Mouse (Mus musculus) embryonic fibroblast, embryonic 13.5 days (primary cell): ENCODE results near the gene Cfap44. TPM values are rescaled to one million over a fixed set of nuclear protein-coding genes. Genes with fewer than 3 reads are reported as not detected.

Source experiments
- H3K27ac ChIP-seq: 2 replicates; pipeline ENCODE4 v1.5.1; 2012; ENCODE audit warnings: low read length, control low read depth, inconsistent platforms; ENCODE audit not compliant: insufficient read depth
- H3K4me1 ChIP-seq: 2 replicates; pipeline ENCODE4 v1.6.1; 2011; ENCODE audit warnings: low read length; ENCODE audit not compliant: control insufficient read depth, insufficient read depth
- H3K4me3 ChIP-seq: 2 replicates; pipeline ENCODE4 v1.5.1; 2011; ENCODE audit warnings: mild to moderate bottlenecking, control low read depth, low read length; ENCODE audit not compliant: insufficient read depth
- CTCF ChIP-seq: IDR thresholded peaks from 2 replicates; pipeline ENCODE4 v1.5.1; 2011; ENCODE audit warnings: mild to moderate bottlenecking, control low read depth, low read length, moderate library complexity, borderline replicate concordance; ENCODE audit not compliant: insufficient read depth
- POLR2A ChIP-seq: IDR thresholded peaks from 2 replicates; pipeline ENCODE4 v1.6.1; 2011; ENCODE audit warnings: low read depth, mild to moderate bottlenecking, control low read depth, low read length, moderate library complexity
- polyA plus RNA-seq: library from polyadenylated mRNA; stranded (reverse); fragments of >200 nt; gene quantifications from 2 replicates; pipeline ENCODE4 v1.2.4, GENCODE M21; 2011; ENCODE audit warnings: low read depth; ENCODE audit not compliant: missing spikeins, insufficient read length

Gene Cfap44
- polyA plus RNA-seq, 1 experiment, result not detected

DNA sequence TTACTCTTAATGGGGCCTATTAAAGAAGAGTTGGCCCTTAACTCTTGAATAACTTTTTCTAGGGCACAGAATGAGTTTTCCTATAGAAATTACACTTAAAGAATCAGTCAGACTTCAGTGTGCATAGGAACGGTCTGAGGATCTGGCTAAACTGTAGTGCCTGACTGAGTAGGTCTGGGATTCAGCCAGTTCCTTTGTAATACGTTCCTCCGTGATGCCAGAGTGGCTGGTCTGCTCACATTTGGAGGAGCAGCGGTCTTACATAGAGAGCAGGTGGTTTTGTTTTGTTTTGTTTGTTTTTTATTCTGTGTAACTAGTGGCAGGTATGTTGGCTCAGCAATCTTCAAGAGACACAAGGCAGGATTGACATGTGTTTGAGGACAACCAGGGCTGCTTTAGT lies 14.6 kb upstream of the Cfap44 start:
- no peak overlapping the region for H3K4me3 ChIP-seq
- TF ChIP-seq CTCF (no peak), POLR2A (no peak)
- H3K4me1 ChIP-seq, result no peaks in the 10 kb centered on the region
- H3K27ac ChIP-seq, result no peak overlapping the region

- no peaks in the 10 kb centered on the region for H3K4me1 ChIP-seq
- no peak overlapping the region for H3K4me3 ChIP-seq
- no peak overlapping the region for H3K27ac ChIP-seq
- TF ChIP-seq CTCF (no peak), POLR2A (no peak)
These were observed 13.0 kb upstream of the Cfap44 start for GRCm38 (mm10) chr16:44381578-44381977.

DNA sequence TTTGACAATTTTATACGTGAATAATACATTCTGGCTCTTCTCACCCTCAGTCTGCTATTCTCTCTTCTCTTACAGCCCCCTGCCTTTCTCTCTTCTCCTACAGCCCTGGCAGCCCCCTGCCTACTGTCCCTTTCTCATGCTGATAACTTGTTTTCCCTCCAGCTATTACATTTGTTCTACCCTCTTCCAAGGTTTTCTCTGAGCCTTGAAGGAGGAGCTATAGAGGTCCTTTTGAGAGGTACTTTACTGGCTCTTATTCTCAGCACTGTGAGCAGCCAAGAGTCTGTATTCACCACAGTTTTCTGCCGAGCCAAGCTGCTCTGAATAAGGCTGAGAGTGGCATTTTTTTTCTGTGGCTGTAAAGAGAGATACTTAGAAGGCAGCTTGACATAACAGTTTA lies 11.0 kb upstream of the Cfap44 start:
- Histone ChIP-seq H3K27ac (no peak overlapping the region), H3K4me3 (no peak overlapping the region), H3K4me1 (no peaks in the 10 kb centered on the region)
- TF ChIP-seq CTCF (no peak), POLR2A (no peak)

DNA sequence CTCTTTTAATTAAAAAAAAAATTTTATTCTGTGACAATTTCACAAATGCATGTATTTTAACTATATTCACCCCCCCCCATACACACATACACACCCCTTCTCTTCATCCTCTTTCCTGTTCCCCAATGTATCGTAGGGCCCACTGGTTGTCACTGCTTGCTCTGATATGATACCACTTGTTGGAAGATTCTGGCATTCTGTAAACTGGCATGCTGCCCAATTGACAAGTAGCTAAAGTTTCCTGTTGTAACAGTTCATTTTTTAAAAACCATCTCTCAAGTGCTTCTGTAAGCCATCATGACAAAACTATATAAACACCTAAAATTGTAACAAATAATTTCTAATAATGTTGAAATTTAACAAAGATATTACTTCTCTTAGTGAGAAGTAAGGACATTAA lies 10.3 kb upstream of the Cfap44 start:
- TF ChIP-seq POLR2A (no peak), CTCF (no peak)
- Histone ChIP-seq H3K27ac (no peak overlapping the region), H3K4me3 (no peak overlapping the region), H3K4me1 (no peaks in the 10 kb centered on the region)

GRCm38 (mm10) chr16:44391877-44392548 lies 2.6 kb upstream of the Cfap44 start:
- 0 out of 2 replicates have a peak overlapping the region, but pooled peaks have one; percentile 14 for H3K27ac ChIP-seq
- H3K4me3 ChIP-seq, result no peak overlapping the region
- no peaks in the 10 kb centered on the region for H3K4me1 ChIP-seq
- TF ChIP-seq POLR2A (no peak), CTCF (peak; percentile 92; the same call in 1 of the 2 replicates)

DNA sequence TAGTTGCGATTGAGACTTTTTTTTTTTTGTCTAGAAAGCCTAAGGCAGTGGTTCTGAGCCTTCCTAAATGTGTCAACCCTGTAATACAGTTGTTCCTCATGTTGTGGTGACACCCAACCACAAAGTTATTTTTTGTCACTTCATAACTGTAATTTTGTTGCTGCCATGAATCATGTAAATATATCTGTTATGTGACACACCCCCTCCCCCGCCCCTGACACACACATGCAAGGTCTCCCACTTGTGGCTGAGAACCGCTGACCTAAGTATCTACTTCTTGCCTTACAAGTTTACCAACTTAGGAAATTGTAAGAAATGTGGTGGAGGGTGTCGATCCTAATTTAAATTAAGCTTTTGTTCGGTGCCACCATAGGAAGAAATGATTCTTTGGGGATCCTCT lies 10.3 kb downstream of the Cfap44 start:
- Histone ChIP-seq H3K4me1 (no peaks in the 10 kb centered on the region), H3K4me3 (no peak overlapping the region), H3K27ac (no peak overlapping the region)
- TF ChIP-seq POLR2A, result no peak

DNA sequence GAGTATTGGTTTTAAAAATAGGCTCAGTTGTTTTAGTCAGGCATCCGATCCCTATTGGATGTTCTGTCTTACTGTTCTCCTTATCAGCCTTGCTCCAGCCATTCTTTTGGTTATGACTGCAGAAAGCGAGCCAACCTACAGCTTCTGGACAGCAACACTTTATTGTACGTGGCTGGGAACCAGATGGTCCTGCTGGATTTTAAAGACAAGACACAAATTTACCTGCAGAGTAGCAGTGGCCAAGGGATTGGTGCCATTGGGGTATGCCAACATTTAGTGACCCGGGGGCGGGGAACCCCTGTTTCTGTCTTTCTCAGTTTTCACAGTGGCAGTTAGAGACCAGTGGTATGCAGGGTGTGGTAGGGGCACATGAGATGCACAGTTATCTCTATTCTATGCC lies 12.6 kb downstream of the Cfap44 start:
- TF ChIP-seq POLR2A (no peak), CTCF (no peak)
- H3K4me1 ChIP-seq, result no peaks in the 10 kb centered on the region
- H3K27ac ChIP-seq, result no peak overlapping the region
- H3K4me3 ChIP-seq, result no peak overlapping the region

- TF ChIP-seq POLR2A, result no peak
- no peak for TF ChIP-seq CTCF
- H3K4me1 ChIP-seq, result no peaks in the 10 kb centered on the region
- no peak overlapping the region for H3K27ac ChIP-seq
- H3K4me3 ChIP-seq, result no peak overlapping the region
These were observed 13.7 kb downstream of the Cfap44 start for GRCm38 (mm10) chr16:44408290-44408689.

- TF ChIP-seq POLR2A (no peak), CTCF (no peak)
- Histone ChIP-seq H3K4me3 (no peak overlapping the region), H3K4me1 (no peaks in the 10 kb centered on the region), H3K27ac (no peak overlapping the region)
These were observed 15.6 kb downstream of the Cfap44 start for GRCm38 (mm10) chr16:44410176-44410575.

DNA sequence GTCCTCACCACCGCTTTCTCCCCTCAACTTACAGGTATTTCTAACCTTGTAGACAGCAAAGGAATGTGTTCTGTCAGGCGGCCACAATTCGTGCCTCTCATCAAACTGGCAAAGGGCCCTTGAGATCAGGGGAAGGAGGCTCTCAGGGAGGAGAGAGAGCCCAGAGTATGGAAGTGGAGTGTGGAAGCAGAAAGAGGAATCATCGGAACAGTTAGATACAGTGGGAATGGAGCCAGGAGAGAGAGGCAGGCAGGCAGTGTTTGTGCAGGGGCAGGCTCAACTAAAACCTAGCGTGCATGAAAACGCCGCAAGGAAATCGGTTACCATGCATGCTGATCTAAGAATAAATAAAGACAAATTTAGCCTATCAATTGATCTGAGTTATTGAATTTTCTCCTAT lies 23.0 kb downstream of the Cfap44 start:
- no peak overlapping the region for H3K27ac ChIP-seq
- no peak overlapping the region for H3K4me3 ChIP-seq
- no peaks in the 10 kb centered on the region for H3K4me1 ChIP-seq
- no peak for TF ChIP-seq POLR2A
- no peak for TF ChIP-seq CTCF
